Comparison of ENCODE assay signal across 8 mouse cellular contexts in genomic region chr11:4986695-4987486, GRCm38 (mm10). TPM values are rescaled to one million over a fixed set of nuclear protein-coding genes. Genes with fewer than 3 reads are reported as not detected.
DNase-seq lines count a peak whose midpoint lies in the region; ATAC-seq lines count a peak whose summit lies in the region.

TSS of gene Ap1b1 (plus strand) at chr11:4986824.

- 1% methylated on average over 53 of the region's 62 CpGs for WGBS in hindbrain, embryonic 14.5 days

- peak within 1 kb of the TSS; percentile 64 for H3K4me3 ChIP-seq in hindbrain, embryonic 14.5 days (replicated peaks; ENCODE audit: low read length)

- H3K9me3 ChIP-seq in hindbrain, embryonic 14.5 days (ENCODE audit: control insufficient read depth, low read length) = no peaks in the 10 kb centered on the region

- ATAC-seq in hindbrain, embryonic 14.5 days (ENCODE audit: low FRiP score) = peak; percentile 91

- H3K4me2 ChIP-seq in hindbrain, embryonic 14.5 days (replicated peaks) = peak within 1 kb of the TSS; percentile 73

- H3K36me3 ChIP-seq in hindbrain, embryonic 14.5 days (replicated peaks; ENCODE audit: control insufficient read depth, insufficient read depth) = 0 out of 2 replicates have a peak, but pooled peaks cover 9% of the 10 kb centered on the region

- peak within 1 kb of the TSS; percentile 26 for H3K27ac ChIP-seq in hindbrain, embryonic 14.5 days

- peak within 1 kb of the TSS; percentile 71 for H3K9ac ChIP-seq in hindbrain, embryonic 14.5 days

- no peaks in the 10 kb centered on the region for H3K27me3 ChIP-seq in hindbrain, embryonic 14.5 days (ENCODE audit: control insufficient read depth, insufficient read depth, low read length)

- DNase-seq in WW6 (ENCODE audit: low read depth, low spot score) = peak; percentile 94
- DNase-seq in cerebellum, postnatal 36 days = peak; percentile 88 to 94
- peak; percentile 85 to 87 for DNase-seq in frontal cortex, postnatal 36 days (ENCODE audit: low spot score in 2 of 2)
- peak; percentile 82 for DNase-seq in hindbrain, embryonic 14.5 days (ENCODE audit: low spot score)
- DNase-seq in layer of hippocampus, postnatal 36 days = peak; percentile 88 to 89
- DNase-seq in lung, postnatal 25 days (ENCODE audit: low spot score) = peak; percentile 93
- DNase-seq in retina, adult 2 months (ENCODE audit: low read depth, low spot score) = peak; percentile 81
- peak; percentile 94 for DNase-seq in thymus, postnatal 25 days

- H3K4me1 ChIP-seq in hindbrain, embryonic 14.5 days (replicated peaks; ENCODE audit: control insufficient read depth, insufficient read depth, low read length) = peaks cover 10% of the 10 kb centered on the region

RNA-seq across cellular contexts. Expression of gene Ap1b1, which starts in this region (rescaled TPM):
- polyA plus RNA-seq in hindbrain, embryonic 14.5 days (2014; fragmentation: Nextera tagmentation; extraction: Ambion mirVana) = 91.7 and 99.9 TPM in 2 replicates
- 100 to 1,000 TPM; 142 to 146 TPM for total RNA-seq in layer of hippocampus, postnatal 36 days (2021)

Comparison
In these comparisons a context has a peak if more than half of its experiments do, and no peak if none do; other contexts are left out.
1. Peak in every context shown above with its lines: DNase-seq, ATAC-seq, H3K4me3 ChIP-seq and H3K27ac ChIP-seq.